Mouse (Mus musculus) limb, embryonic 14.5 days (tissue): ENCODE measurements around the gene Ccnl2. TPM values are rescaled to one million over a fixed set of nuclear protein-coding genes. Genes with fewer than 3 reads are reported as not detected.

Experiments
- ATAC-seq: fragments of 200-750 bp; cut with Nextera tagmentation; 2 replicates; pipeline ENCODE4 v1.8.0; 2017; ENCODE audit warnings: low read depth, moderate number of reproducible peaks, moderate TSS enrichment; ENCODE audit not compliant: low FRiP score
- DNase-seq: peaks from one replicate; pipeline ENCODE4 v3.0.0-alpha.2; 2015; ENCODE audit warnings: low spot score
- H3K27ac ChIP-seq: fragments of 300-500 bp; sonication (generic); replicated peaks from 2 replicates; pipeline ENCODE4 v1.5.1; 2014; ENCODE audit warnings: low read depth, mild to moderate bottlenecking, low read length, moderate library complexity, mixed read lengths
- H3K27me3 ChIP-seq: fragments of 300-500 bp; sonication (generic); 2 replicates; pipeline ENCODE4 v1.6.1; 2014; ENCODE audit warnings: low read length, mixed read lengths; ENCODE audit not compliant: control insufficient read depth, insufficient read depth
- H3K36me3 ChIP-seq: fragments of 300-500 bp; sonication (generic); 2 replicates; pipeline ENCODE4 v1.6.1; 2014; ENCODE audit warnings: mild to moderate bottlenecking, low read length, moderate library complexity, mixed read lengths; ENCODE audit not compliant: control insufficient read depth, insufficient read depth
- H3K4me1 ChIP-seq: fragments of 300-500 bp; sonication (generic); 2 replicates; pipeline ENCODE4 v1.6.1; 2014; ENCODE audit warnings: antibody characterized with exemption, low read length, mixed read lengths; ENCODE audit not compliant: control insufficient read depth, insufficient read depth
- H3K4me2 ChIP-seq: fragments of 300-500 bp; sonication (generic); replicated peaks from 2 replicates; pipeline ENCODE4 v1.6.1; 2014; ENCODE audit warnings: low read depth, mild to moderate bottlenecking, low read length, moderate library complexity; ENCODE audit not compliant: severe bottlenecking
- H3K4me3 ChIP-seq: fragments of 300-500 bp; sonication (generic); replicated peaks from 2 replicates; pipeline ENCODE4 v1.5.1; 2014; ENCODE audit warnings: low read length
- H3K9ac ChIP-seq: fragments of 300-500 bp; sonication (generic); 2 replicates; pipeline ENCODE4 v1.6.1; 2014; ENCODE audit warnings: mild to moderate bottlenecking, low read depth, low read length, moderate library complexity; ENCODE audit not compliant: severe bottlenecking
- H3K9me3 ChIP-seq: fragments of 300-500 bp; sonication (generic); 2 replicates; pipeline ENCODE4 v1.6.1; 2016; ENCODE audit warnings: low read length; ENCODE audit not compliant: control insufficient read depth
- POLR2A ChIP-seq: fragments of 200-500 bp; IDR thresholded peaks from 2 replicates; pipeline ENCODE4 v1.8.0; 2012; ENCODE audit warnings: inconsistent platforms, mild to moderate bottlenecking, moderate library complexity, borderline replicate concordance; ENCODE audit not compliant: insufficient read depth, insufficient read length; ENCODE audit errors: extremely low read depth
- WGBS: fragments of 180-500 bp; shearing (Covaris S2); extraction: QIAGEN DNeasy Blood & Tissue Kit; methylation state at CpG from one replicate; pipeline ENCODE4 v1.1.7; 2014; 5-methylcytosine and 5-hydroxymethylcytosine counted together
- polyA plus RNA-seq, 2 experiments: library from polyadenylated mRNA; depleted of rRNA in 1 of 2; stranded (reverse) in 1 of 2; unstranded in 1 of 2; fragments of >200 nt; fragmentation: Nextera tagmentation in 1 of 2; extraction: Ambion mirVana in 1 of 2; gene quantifications; 2 replicates each; pipeline versions ENCODE4 v1.2.1 to v1.2.3; 2012 to 2014

Gene Ccnl2
- polyA plus RNA-seq, 2 experiments = 190 to 304 TPM

DNA sequence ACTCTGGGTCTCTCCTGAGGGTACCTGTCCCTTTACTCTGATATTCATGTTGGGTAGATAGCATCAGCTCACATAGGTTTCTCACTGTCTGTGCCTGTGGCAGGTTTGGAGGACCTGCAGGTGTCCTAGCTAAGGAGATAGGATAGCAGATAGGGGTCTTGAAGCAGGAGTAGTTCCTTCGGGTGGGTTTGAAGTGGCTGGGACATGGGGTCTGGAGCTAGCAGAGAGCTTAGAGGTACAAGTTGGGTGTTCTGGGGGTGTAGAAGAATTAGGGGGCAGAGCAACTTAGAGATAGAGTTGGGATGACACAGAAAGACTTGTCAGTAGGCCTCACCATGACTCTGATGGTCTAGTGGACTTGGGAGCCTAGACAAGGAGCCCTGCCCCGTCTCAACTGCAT lies 37.1 kb downstream of the Ccnl2 start:
- DNase-seq (no peak), ATAC-seq (no peak)
- Histone ChIP-seq H3K27ac (no peak overlapping the region), H3K36me3 (peaks cover 7% of the 10 kb centered on the region), H3K27me3 (no peaks in the 10 kb centered on the region), H3K9ac (no peak overlapping the region), H3K4me1 (peaks cover 12% of the 10 kb centered on the region; the same call in 1 of the 2 replicates), H3K4me2 (no peak overlapping the region), H3K4me3 (no peak overlapping the region), H3K9me3 (no peaks in the 10 kb centered on the region)
- no peak for TF ChIP-seq POLR2A
- 76% methylated on average over 2 of the region's 2 CpGs for WGBS

DNA sequence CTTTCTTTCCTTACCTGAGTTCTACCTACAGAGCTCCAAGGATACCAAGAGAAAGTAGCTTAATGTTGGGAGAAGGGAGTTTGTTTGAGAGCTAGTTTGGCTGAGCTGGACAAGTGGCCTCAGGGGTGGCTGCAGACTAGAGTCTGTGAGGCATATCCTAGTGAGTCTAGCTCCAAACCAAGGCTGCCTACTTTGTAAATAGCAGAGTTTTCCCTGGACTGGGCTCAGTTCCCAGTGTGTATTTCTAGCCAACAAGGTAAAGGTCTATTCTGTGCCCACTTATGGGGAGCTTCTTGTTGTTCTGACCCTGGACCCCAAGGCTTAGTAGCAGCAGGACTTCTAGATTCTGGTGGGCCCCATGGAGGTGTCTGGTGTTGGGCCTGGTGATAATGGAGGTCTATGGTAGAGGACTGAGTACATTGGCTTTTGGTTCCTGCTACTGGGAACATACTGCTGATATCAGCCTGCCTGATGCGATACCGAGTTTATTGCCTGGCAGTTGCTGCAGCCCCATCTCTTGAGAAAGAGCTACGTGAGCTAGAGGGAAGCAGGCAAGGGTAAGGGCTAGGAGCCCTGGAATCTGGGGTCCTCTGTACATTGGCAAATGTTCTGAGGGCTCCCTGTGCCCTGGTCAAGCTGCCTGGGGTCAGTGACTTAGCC lies 37.6 kb downstream of the Ccnl2 start:
- DNase-seq (no peak), ATAC-seq (no peak)
- H3K9me3 ChIP-seq = no peaks in the 10 kb centered on the region
- H3K4me2 ChIP-seq = no peak overlapping the region
- H3K4me3 ChIP-seq = no peak overlapping the region
- H3K27ac ChIP-seq = no peak overlapping the region
- 94% methylated on average over 3 of the region's 3 CpGs for WGBS
- H3K36me3 ChIP-seq = peaks cover 8% of the 10 kb centered on the region; the same call in 1 of the 2 replicates
- no peaks in the 10 kb centered on the region for H3K27me3 ChIP-seq
- no peak for TF ChIP-seq POLR2A
- no peak overlapping the region for H3K9ac ChIP-seq
- H3K4me1 ChIP-seq = peaks cover 12% of the 10 kb centered on the region; the same call in 1 of the 2 replicates

DNA sequence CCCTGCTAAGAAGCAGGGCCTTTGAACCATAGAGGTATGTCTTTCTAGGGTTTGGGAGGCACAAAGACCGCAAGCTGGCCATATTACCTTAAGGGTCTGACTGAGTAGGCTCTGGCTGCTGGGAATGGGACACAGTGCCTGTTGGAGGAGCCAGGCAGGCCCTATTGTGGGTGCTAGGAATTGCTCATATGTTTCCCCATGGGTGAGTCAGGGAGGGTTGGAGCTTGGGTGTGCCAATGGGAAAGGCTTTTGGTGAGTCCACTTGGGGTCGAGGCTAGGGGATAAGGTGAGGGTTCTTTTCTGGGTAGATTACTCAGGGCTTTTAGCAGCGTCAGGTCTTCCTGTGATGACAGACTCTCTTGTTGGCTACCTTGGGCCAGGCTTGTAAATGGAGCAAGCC lies 39.1 kb downstream of the Ccnl2 start:
- Histone ChIP-seq H3K4me1 (peaks cover 12% of the 10 kb centered on the region; the same call in 1 of the 2 replicates), H3K4me3 (no peak overlapping the region), H3K9me3 (no peaks in the 10 kb centered on the region), H3K4me2 (no peak overlapping the region), H3K27me3 (no peaks in the 10 kb centered on the region), H3K27ac (no peak overlapping the region), H3K9ac (no peak overlapping the region), H3K36me3 (peaks cover 20% of the 10 kb centered on the region)
- no peak for TF ChIP-seq POLR2A
- no peak for ATAC-seq
- 88% methylated on average over 3 of the region's 3 CpGs for WGBS
- no peak for DNase-seq

DNA sequence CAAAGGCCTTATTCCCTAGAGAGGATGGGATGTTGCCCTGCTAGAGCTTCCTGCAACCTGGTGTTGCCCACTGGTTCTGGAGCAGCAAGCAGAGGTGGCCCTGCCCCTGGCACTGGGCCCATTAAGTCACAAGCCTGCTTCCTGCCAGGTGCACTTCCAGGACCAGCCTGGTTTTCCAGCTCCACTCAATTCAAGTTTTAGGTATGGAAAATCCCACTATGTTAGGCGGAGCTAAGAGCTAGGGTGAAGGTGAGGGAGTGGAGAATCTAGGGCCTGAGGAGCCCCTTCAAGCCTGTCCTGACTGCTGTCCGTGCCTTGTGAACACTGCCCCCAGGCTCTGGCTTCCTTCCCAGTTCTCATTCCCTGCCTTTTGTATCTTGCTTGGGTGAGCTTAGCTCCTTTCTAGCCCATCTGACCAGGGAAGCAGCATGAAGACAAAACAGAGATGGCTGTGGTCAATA lies 39.7 kb downstream of the Ccnl2 start:
- peaks cover 26% of the 10 kb centered on the region for H3K36me3 ChIP-seq
- 75% methylated on average over 2 of the region's 2 CpGs for WGBS
- H3K4me1 ChIP-seq = peaks cover 12% of the 10 kb centered on the region; the same call in 1 of the 2 replicates
- H3K4me2 ChIP-seq = no peak overlapping the region
- H3K9me3 ChIP-seq = no peaks in the 10 kb centered on the region
- ATAC-seq = no peak
- no peaks in the 10 kb centered on the region for H3K27me3 ChIP-seq
- DNase-seq = no peak
- H3K9ac ChIP-seq = no peak overlapping the region
- no peak overlapping the region for H3K27ac ChIP-seq
- TF ChIP-seq POLR2A = no peak
- no peak overlapping the region for H3K4me3 ChIP-seq

GRCm38 (mm10) chr4:155853421-155853820 lies 41.1 kb downstream of the Ccnl2 start:
- Histone ChIP-seq H3K9ac (no peak overlapping the region), H3K4me3 (no peak overlapping the region), H3K4me1 (peaks cover 6% of the 10 kb centered on the region; the same call in 1 of the 2 replicates), H3K4me2 (no peak overlapping the region), H3K9me3 (no peaks in the 10 kb centered on the region), H3K27me3 (no peaks in the 10 kb centered on the region), H3K36me3 (peaks cover 39% of the 10 kb centered on the region), H3K27ac (no peak overlapping the region)
- DNase-seq (no peak), ATAC-seq (no peak)
- TF ChIP-seq POLR2A = no peak
- 90% methylated on average over 9 of the region's 9 CpGs for WGBS
